Mouse (Mus musculus): ENCODE results near the gene Synj1.

- TF ChIP-seq POLR2A (IDR thresholded peaks at IDR 0.05; ENCODE audit: extremely low read depth, insufficient read depth, low read length), result no peak
- TF ChIP-seq CTCF (IDR thresholded peaks at IDR 0.05; ENCODE audit: low read depth, low read length), result no peak
Measured at GRCm38 (mm10) chr16:90996327-90997243, 14.5 kb downstream of the Synj1 start.

Data from liver, adult 2 months (tissue).